In genomic region chr16:30447642-30448041, GRCm38 (mm10) we compare ENCODE assay signal across 28 mouse cellular contexts. TPM values are rescaled to one million over a fixed set of nuclear protein-coding genes. Genes with fewer than 3 reads are reported as not detected.
DNase-seq lines count a peak whose midpoint lies in the region; ATAC-seq lines count a peak whose summit lies in the region.
"Had no signal": no experiment of that assay in that cellular context is flagged by ENCODE, and none has a peak within 500 bp of the region (broad histone marks: within the 10 kb centered on the region; RNA-seq: fewer than 3 reads in every experiment).

No protein-coding gene starts in this region.

- H3K4me3 ChIP-seq in liver, embryonic 11.5 days (ENCODE audit: low read depth, low read length) = no peak overlapping the region
- H3K4me3 ChIP-seq: embryonic facial prominence, embryonic 10.5 days; embryonic facial prominence, embryonic 15.5 days; forebrain, embryonic 12.5 days; heart, embryonic 13.5 days; hindbrain, embryonic 13.5 days; limb, embryonic 13.5 days; midbrain, embryonic 13.5 days; neural tube, embryonic 15.5 days had no signal

- no peak for DNase-seq in liver, embryonic 11.5 days (ENCODE audit: low spot score)
- DNase-seq in liver = no peak
- peak; percentile 10 for DNase-seq in brain, adult 2 months (ENCODE audit: low read depth, low spot score)
- DNase-seq in cerebellum, adult 11 months = no peak
- no peak for DNase-seq in neural tube, embryonic 10.5 days (ENCODE audit: extremely low spot score, low spot score)
- DNase-seq: adrenal gland, postnatal 14 days; B cell, adult 2 months; cerebellum, adult 18-20 months; cerebellum, postnatal 10 days; forebrain, postnatal 0 days; gastrocnemius, postnatal 10 days; kidney, adult 8-10 months; kidney, postnatal 4 days; lung, postnatal 36 days; retina, postnatal 1 day; right cerebral cortex, postnatal 14 days had no signal

- 0 out of 2 replicates have a peak, but pooled peaks cover 3% of the 10 kb centered on the region for H3K9me3 ChIP-seq in liver, embryonic 11.5 days (ENCODE audit: control insufficient read depth, low read length)
- H3K9me3 ChIP-seq: embryonic facial prominence, embryonic 10.5 days; embryonic facial prominence, embryonic 15.5 days; forebrain, embryonic 12.5 days; hindbrain, embryonic 13.5 days; limb, embryonic 13.5 days; midbrain, embryonic 13.5 days; neural tube, embryonic 15.5 days had no signal

- H3K4me1 ChIP-seq in liver, embryonic 11.5 days (replicated peaks; ENCODE audit: control insufficient read depth, insufficient read depth, low read length) = peaks cover 8% of the 10 kb centered on the region; the same call in 1 of the 2 replicates
- H3K4me1 ChIP-seq: embryonic facial prominence, embryonic 10.5 days; forebrain, embryonic 12.5 days; hindbrain, embryonic 13.5 days; limb, embryonic 13.5 days; midbrain, embryonic 13.5 days; neural tube, embryonic 15.5 days had no signal

- H3K9ac ChIP-seq in liver, embryonic 11.5 days (ENCODE audit: low read depth, low read length) = peak overlapping the region; percentile 15; the same call in 1 of the 2 replicates
- H3K9ac ChIP-seq: embryonic facial prominence, embryonic 15.5 days; forebrain, embryonic 12.5 days; forebrain, postnatal 0 days; heart, embryonic 13.5 days; hindbrain, embryonic 13.5 days; limb, embryonic 13.5 days; midbrain, embryonic 13.5 days; neural tube, embryonic 15.5 days had no signal

- 50% methylated on average over 4 of the region's 4 CpGs for WGBS in liver, embryonic 11.5 days

- no peaks in the 10 kb centered on the region for H3K27me3 ChIP-seq in liver, embryonic 11.5 days (replicated peaks; ENCODE audit: control insufficient read depth, insufficient read depth, low read length)
- H3K27me3 ChIP-seq: embryonic facial prominence, embryonic 15.5 days; forebrain, embryonic 12.5 days; heart, embryonic 13.5 days; hindbrain, embryonic 13.5 days; limb, embryonic 13.5 days; midbrain, embryonic 13.5 days; neural tube, embryonic 15.5 days had no signal

- no peaks in the 10 kb centered on the region for H3K36me3 ChIP-seq in liver, embryonic 11.5 days (ENCODE audit: control insufficient read depth, insufficient read depth, low read length)
- H3K36me3 ChIP-seq: embryonic facial prominence, embryonic 10.5 days; embryonic facial prominence, embryonic 15.5 days; forebrain, embryonic 12.5 days; heart, embryonic 13.5 days; hindbrain, embryonic 13.5 days; limb, embryonic 13.5 days; midbrain, embryonic 13.5 days; neural tube, embryonic 15.5 days had no signal

- H3K27ac ChIP-seq in liver, embryonic 11.5 days (ENCODE audit: low read depth, low read length) = no peak overlapping the region; the same call in 1 of the 2 replicates
- H3K27ac ChIP-seq: embryonic facial prominence, embryonic 10.5 days; embryonic facial prominence, embryonic 15.5 days; forebrain, embryonic 12.5 days; heart, embryonic 13.5 days; hindbrain, embryonic 13.5 days; kidney, postnatal 0 days; limb, embryonic 13.5 days; midbrain, embryonic 13.5 days; neural tube, embryonic 15.5 days had no signal

- no peak overlapping the region for H3K4me2 ChIP-seq in liver, embryonic 11.5 days
- H3K4me2 ChIP-seq: embryonic facial prominence, embryonic 15.5 days; forebrain, embryonic 12.5 days; heart, embryonic 13.5 days; hindbrain, embryonic 13.5 days; limb, embryonic 13.5 days; midbrain, embryonic 13.5 days; neural tube, embryonic 15.5 days had no signal

- ATAC-seq in liver, embryonic 11.5 days (replicated peaks; ENCODE audit: low FRiP score) = 0 out of 2 replicates have a peak, but pooled peaks have one; percentile 19
- ATAC-seq in hematopoietic stem cell, adult 5-6 weeks (replicated peaks in 1 of 2; ENCODE audit: insufficient read depth in 1 of 2, low FRiP score in 2 of 2, low TSS enrichment in 1 of 2, low read depth in 1 of 2, poor library complexity in 2 of 2, severe bottlenecking in 2 of 2) = peak; percentile 14 to 17; a peak in 1 of 4 replicates
- peak; percentile 73 for ATAC-seq in megakaryocyte, adult 5-6 weeks (ENCODE audit: poor library complexity, severe bottlenecking)
- ATAC-seq: forebrain, postnatal 0 days; intestine, embryonic 16.5 days; midbrain, embryonic 13.5 days had no signal

RNA-seq across cellular contexts. Expression of gene Atp13a3, which starts 41.9 kb away (rescaled TPM):
- 22.6 and 23.0 TPM in 2 replicates for polyA plus RNA-seq in liver, embryonic 11.5 days (2014; fragmentation: Nextera tagmentation; extraction: Ambion mirVana)
- 59.2 and 80.3 TPM in 2 replicates for total RNA-seq in hematopoietic stem cell, adult 5-6 weeks (2017)
- total RNA-seq in megakaryocyte, adult 5-6 weeks (2015) = 101 and 107 TPM in 2 replicates
- 85.2 and 87.7 TPM in 2 replicates for total RNA-seq in megakaryocyte, adult 5-6 weeks (2017)

Comparison
In these comparisons a context has a peak if more than half of its experiments do, and no peak if none do; other contexts are left out.
1. ATAC-seq: peak in every context shown above with its lines; median percentile 73 in megakaryocyte, adult 5-6 weeks; 19 in liver, embryonic 11.5 days; 16 in hematopoietic stem cell, adult 5-6 weeks.